Mouse (Mus musculus): ENCODE measurements at regions not wholly inside any gene's neighbourhood (a gene's known extent, or its start where the extent isn't known, plus 50 kb on each side); places are given as distances from the start of the nearest gene placed in this dataset.

GRCm38 (mm10) chr7:69584516-69584915 is 782.0 kb downstream of the Nr2f2 start:
- ATAC-seq (ENCODE audit: poor library complexity, severe bottlenecking), result no peak

DNA sequence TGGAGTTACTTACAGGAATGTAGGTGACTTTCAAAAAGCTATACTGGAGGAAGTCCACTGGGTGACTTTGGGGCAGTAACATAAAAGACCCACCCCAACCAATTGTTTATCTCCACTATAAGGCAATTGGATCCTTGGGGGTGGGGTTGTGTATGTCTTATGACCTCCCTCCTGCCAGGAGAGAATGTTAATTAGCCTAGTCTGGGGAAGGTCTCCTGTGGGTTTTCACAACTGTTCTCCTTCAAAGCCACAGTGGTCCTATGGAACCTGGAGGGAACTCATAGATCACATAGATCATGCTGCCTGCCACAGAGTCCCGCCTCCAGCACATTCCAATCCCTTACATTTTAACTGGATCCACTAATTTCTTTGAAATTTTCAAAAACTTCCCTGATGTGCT is 782.6 kb downstream of the Nr2f2 start:
- no peak for ATAC-seq (ENCODE audit: poor library complexity, severe bottlenecking)

DNA sequence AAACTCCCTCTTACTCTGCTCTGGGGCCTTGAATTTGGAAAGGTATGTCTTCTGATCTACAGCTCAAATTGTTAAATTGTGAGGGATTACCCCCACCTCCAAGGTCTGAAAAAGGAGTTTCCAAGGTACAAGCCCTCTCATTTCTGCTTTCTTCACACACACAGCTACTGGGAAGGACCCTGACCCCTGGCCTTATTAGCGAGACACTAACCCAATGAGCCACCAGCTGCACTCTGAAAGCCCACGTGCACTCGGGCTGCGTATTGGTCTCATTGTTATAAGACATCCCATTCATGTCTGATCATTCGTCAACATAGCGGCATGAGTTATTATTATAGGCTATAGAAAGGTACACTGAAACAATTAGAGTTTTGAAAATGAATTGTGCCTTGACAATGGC is 784.9 kb downstream of the Nr2f2 start:
- no peak for ATAC-seq (ENCODE audit: poor library complexity, severe bottlenecking)

DNA sequence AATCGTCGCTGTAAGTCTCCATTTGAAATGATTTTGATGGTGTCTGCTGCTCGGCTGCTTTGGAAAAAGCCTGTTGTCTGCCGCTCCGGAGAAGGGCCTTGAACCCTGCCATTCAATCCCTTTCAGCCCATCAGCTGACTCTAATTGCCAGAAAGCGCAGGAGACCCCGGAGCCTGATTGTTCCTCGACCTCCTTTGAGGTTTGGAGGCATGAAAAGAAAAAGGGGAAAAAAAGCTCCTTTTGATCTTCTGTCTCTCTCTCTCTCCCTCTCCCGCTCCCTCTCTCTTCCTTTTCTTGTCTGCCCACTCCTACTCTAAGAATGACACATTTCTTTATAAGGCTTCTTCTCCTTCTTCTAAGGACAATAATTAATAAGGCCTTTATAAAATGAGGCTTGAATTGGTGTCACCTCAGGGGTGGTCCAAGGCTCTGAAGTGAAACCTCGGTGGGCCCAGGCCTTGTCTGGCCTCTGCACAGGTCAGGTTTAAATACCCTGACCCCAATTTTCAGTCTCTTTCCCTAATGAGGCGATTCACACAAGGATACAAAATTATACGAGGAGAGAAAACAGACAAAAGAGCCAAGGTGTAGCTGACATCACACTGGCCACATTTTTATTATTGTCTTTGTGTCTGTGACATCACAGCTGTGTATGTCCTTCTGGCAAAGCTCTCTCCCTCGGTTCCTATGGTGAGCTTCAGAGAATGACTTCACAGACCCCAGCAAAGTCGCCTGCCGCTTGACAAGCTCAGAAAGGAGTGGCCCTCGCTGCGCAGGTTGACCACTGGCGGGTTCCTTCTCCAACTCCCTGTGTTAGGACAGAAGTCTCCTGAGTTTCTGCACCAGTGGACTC is 787.4 kb downstream of the Nr2f2 start:
- no peak for ATAC-seq (ENCODE audit: poor library complexity, severe bottlenecking)

GRCm38 (mm10) chr7:69577754-69578153 is 788.8 kb downstream of the Nr2f2 start:
- ATAC-seq (ENCODE audit: poor library complexity, severe bottlenecking), result no peak

DNA sequence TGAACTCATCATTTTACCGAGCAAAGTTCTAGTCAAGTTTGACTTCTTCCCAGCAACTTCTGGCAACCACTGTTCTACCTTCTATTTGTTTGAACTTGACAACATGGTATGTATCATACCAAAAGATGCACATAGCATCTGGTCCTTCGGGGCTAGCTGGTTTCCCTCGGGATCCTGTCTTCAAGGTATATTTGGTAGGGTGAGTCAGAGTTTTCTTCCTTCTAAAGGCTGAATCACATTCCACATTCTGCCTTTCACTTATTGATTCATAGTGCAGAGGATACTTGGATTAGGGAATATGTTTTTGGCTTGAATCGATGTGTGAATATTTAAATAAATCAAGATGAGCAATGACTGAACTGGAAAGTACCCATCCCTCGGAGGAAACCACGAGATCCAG is 789.9 kb downstream of the Nr2f2 start:
- no peak for ATAC-seq (ENCODE audit: poor library complexity, severe bottlenecking)

DNA sequence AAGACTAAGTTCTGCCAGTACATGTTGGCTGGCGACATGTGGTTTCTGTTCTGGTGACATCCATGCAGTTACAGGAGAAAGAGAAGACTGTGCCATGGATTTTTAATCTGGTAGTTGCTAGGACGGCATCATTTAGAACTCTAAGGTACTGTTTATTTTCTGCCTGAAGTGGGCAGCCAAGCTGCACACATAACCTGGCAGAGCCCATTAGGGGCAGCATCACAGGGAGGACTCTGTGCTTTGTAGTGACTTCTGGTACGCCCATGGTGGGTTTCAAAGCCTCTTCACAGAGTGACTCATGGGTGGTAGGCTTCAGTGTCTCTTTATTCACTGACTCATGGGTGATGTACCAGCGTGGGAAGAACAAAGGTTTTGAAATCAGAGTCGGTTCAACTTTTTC is 792.8 kb downstream of the Nr2f2 start:
- ATAC-seq (ENCODE audit: poor library complexity, severe bottlenecking), result no peak

DNA sequence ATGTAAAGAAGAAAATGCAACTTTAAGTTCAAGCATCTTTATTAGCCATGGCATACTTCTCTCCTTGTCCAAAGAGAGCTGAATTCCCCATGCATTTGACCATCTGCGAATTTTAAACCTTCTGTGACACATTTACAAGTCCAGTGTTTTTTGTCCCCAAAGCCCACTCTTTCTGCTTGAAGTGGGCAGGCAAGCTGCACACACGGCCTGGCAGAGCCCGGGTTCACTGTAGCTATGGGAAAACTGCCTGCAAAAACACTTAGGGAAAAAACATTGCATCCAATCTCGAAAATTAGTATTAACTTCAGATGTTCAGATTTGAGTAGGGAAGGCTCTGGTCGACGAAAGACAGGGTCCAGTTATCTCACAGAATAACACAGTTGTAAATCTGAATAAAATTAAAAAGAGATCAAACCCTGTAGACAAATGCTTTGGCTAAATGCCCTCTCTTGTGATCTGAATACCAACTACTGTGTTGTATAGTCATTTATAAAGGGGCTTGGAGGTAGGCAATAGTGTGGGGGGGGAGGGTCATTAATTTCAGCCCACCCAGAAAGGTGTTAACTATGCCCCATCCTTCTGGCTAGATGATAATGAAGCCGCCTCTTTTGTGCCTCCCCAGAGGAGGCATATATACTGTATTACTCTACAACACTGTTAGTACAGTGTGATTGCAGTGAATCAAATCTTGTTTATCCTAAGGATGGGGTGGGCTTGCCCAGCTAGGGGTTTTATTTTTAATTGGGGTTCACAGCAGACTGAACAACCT is 793.7 kb downstream of the Nr2f2 start:
- no peak for ATAC-seq (ENCODE audit: poor library complexity, severe bottlenecking)

- ATAC-seq (ENCODE audit: poor library complexity, severe bottlenecking), result no peak
These were observed 799.6 kb downstream of the Nr2f2 start for GRCm38 (mm10) chr7:69566949-69567348.

DNA sequence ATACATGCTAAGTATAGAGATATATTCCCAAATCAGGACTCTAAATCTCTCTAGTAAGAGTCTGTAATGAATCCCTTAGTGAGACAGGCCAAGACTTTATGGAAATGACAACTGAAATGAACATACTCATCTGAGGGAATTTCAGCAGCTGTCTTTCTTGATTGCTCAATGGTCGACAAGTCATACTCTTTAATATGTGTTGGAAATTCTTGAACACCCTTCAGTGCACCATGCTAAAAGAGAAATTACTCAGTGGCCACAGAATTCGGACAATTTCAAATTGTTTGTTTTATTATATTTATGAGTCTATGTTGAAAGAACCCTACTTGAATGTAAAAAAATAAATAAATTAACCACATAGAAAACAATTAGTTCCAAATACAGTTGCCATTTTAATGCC is 802.1 kb downstream of the Nr2f2 start:
- no peak for ATAC-seq (ENCODE audit: poor library complexity, severe bottlenecking)

GRCm38 (mm10) chr7:69554776-69555175 is 805.7 kb upstream of the Arrdc4 start:
- ATAC-seq (ENCODE audit: poor library complexity, severe bottlenecking), result no peak

- no peak for ATAC-seq (ENCODE audit: poor library complexity, severe bottlenecking)
These were observed 804.9 kb upstream of the Arrdc4 start for GRCm38 (mm10) chr7:69553981-69554380.

- ATAC-seq (ENCODE audit: poor library complexity, severe bottlenecking), result no peak
These were observed 787.0 kb upstream of the Arrdc4 start for GRCm38 (mm10) chr7:69536072-69536471.

DNA sequence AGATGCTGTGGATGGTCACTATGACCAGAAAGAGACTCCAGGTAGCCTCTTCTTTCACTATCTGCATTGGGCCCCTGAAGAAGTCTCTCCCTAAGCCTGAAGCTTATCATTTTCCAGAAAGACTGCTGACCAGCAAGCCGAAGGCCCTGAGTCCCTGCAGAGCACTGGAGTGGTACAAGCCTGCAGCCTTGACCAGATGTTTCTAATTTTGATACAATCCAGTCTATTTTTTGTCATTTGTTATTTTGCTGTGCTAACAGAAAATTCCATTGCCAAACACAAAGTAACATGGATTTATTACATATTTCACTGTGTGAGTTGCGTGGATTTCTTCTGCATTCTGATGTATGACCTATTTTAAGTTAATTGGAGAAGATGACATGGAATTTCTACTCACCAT is 764.9 kb upstream of the Arrdc4 start:
- no peak for ATAC-seq (ENCODE audit: poor library complexity, severe bottlenecking)

GRCm38 (mm10) chr7:69510389-69510788 is 761.3 kb upstream of the Arrdc4 start:
- no peak for ATAC-seq (ENCODE audit: poor library complexity, severe bottlenecking)

DNA sequence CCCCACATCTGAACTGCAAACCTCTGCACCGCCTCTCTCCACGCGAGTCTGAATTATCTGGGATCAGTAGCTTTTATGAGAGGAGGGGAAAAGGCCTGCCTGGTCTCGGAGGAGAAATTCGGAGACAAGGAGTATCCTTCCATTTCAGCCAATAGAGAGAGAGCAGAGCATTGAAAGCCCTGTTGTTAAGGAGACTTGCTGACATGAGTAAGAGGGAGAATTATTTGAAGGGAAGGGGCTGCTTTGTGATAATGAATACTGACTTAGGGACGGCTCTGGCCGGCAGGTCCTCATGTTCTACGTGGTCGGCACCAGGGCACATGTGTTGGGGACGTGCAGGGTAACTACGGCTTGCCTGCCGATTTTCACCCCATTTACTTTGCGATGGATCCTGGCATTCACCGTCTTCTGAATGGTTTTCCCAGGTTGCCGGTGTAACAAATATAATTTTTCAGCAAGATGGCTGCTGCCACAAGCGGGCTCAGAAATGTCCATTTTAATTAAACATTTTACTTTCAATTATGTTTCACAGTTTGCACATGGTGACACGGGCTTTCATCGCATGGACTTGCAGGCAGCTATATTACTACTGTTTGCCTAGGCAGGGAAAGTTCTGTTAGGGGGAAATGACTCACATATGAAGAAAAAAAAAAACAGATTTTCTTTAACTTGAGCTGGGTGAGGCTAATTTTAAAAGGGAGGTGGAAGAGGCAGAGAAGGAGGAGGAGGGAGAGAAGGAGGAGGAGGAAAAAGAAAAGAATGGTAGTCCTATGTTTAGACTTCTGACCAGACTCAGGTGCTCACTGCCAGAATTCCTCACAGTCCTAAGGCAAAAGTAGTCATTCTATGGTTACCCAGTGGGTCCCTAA is 744.3 kb upstream of the Arrdc4 start:
- no peak for ATAC-seq (ENCODE audit: poor library complexity, severe bottlenecking)

GRCm38 (mm10) chr7:69490566-69491466 is 741.8 kb upstream of the Arrdc4 start:
- ATAC-seq (ENCODE audit: poor library complexity, severe bottlenecking), result peak; percentile 35; the same call in 1 of the 2 replicates

DNA sequence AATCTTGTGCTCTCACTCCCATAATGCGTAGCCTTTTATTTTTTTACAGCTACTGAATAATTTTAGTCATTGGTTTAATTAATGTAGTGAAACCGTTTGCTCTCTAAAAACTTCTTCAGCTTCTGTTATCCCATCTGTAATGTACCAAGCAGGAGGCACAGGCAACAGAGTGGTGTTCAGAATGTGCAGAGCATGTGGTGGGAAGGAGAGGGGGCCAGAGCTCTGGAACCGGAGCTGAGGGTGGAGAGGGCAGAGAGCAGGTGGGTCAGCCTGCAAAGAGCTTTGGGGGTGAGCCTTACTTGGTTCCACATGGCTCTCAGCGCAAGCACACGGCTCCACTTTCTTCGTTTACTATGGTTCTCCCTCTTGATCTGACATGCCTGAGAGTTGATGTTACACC is 739.6 kb upstream of the Arrdc4 start:
- no peak for ATAC-seq (ENCODE audit: poor library complexity, severe bottlenecking)

- no peak for ATAC-seq (ENCODE audit: poor library complexity, severe bottlenecking)
These were observed 738.1 kb upstream of the Arrdc4 start for GRCm38 (mm10) chr7:69487111-69487510.

- ATAC-seq (ENCODE audit: poor library complexity, severe bottlenecking), result no peak
These were observed 735.5 kb upstream of the Arrdc4 start for GRCm38 (mm10) chr7:69484552-69484951.
